Mouse (Mus musculus) forebrain, embryonic 10.5 days (tissue): ENCODE data around the gene Casp12. TPM values are rescaled to one million over a fixed set of nuclear protein-coding genes. Genes with fewer than 3 reads are reported as not detected.
"Not testable (repeated sequence)": the region's sequence is repeated elsewhere in the genome, so short reads cannot be mapped to it uniquely, and the experiment has no call there.

ENCODE experiments used
- DNase-seq: peaks from one replicate; pipeline ENCODE4 v3.0.0-alpha.2; 2017; ENCODE audit warnings: low spot score; ENCODE audit errors: extremely low spot score
- H3K27ac ChIP-seq: fragments of 300-500 bp; sonication (generic); 2 replicates; pipeline ENCODE4 v1.5.1; 2016; ENCODE audit warnings: mild to moderate bottlenecking
- H3K27me3 ChIP-seq: fragments of 300-500 bp; sonication (generic); 2 replicates; pipeline ENCODE4 v1.6.1; 2016; ENCODE audit warnings: mild to moderate bottlenecking; ENCODE audit not compliant: poor library complexity, severe bottlenecking
- H3K36me3 ChIP-seq: fragments of 300-500 bp; sonication (generic); replicated peaks from 2 replicates; pipeline ENCODE4 v1.6.1; 2016; ENCODE audit warnings: mild to moderate bottlenecking, moderate library complexity
- H3K4me1 ChIP-seq: fragments of 300-500 bp; sonication (generic); 2 replicates; pipeline ENCODE4 v1.6.1; 2016
- H3K4me3 ChIP-seq: fragments of 300-500 bp; sonication (generic); 2 replicates; pipeline ENCODE4 v1.5.1; 2016; ENCODE audit warnings: mild to moderate bottlenecking, moderate library complexity
- H3K9me3 ChIP-seq: fragments of 300-500 bp; sonication (generic); 2 replicates; pipeline ENCODE4 v1.6.1; 2016; ENCODE audit warnings: mild to moderate bottlenecking, moderate library complexity
- WGBS: fragments of 180-500 bp; shearing (Covaris S2); methylation state at CpG from one replicate; pipeline ENCODE4 v1.1.7; 2016; 5-methylcytosine and 5-hydroxymethylcytosine counted together
- polyA plus RNA-seq: library from polyadenylated mRNA; unstranded; fragments of >200 nt; fragmentation: Nextera tagmentation; extraction: Ambion mirVana; gene quantifications from 2 replicates; pipeline ENCODE4 v1.2.1, GENCODE M21; 2016

Gene Casp12
- polyA plus RNA-seq, 1 experiment from 2014 or later: not detected

DNA sequence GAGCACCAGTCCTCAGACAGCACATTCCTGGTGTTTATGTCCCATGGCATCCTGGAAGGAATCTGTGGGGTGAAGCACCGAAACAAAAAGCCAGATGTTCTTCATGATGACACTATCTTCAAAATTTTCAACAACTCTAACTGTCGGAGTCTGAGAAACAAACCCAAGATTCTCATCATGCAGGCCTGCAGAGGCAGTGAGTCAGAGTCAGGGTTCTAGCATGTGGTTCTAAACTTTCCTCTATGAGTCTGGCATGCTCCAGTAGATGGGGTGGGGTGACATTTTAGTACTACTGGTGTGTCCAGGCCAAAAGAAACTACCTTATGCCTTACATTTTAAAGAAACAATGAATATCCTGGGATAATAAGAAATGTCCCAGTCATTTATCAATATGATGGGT is 8.4 kb downstream of the Casp12 start:
- H3K4me1 ChIP-seq: no peaks in the 10 kb centered on the region
- H3K4me3 ChIP-seq: no peak overlapping the region
- DNase-seq: no peak
- no peaks in the 10 kb centered on the region for H3K27me3 ChIP-seq
- no peaks in the 10 kb centered on the region for H3K9me3 ChIP-seq
- 90% methylated on average over 2 of the region's 2 CpGs for WGBS
- no peaks in the 10 kb centered on the region for H3K36me3 ChIP-seq
- no peak overlapping the region for H3K27ac ChIP-seq

DNA sequence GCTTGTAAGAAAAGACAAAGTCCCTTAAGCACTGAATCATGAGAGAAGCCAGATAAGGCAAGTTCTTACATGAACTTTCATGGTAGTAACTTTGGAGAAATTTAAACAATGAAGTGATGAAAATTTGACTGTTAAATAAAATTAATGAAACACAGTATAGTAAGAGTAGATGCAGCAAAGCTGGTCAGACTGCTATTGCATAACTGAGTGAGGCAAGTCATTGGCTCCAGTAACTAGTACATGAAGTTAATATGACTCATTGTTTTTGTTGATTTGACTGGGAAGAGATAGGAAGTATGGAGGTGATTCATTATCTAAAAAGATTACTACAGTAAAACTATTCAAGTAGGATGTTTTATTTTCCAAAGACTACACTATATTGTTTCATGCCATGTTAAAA is 11.6 kb downstream of the Casp12 start:
- Histone ChIP-seq H3K9me3 (no peaks in the 10 kb centered on the region), H3K4me1 (no peaks in the 10 kb centered on the region), H3K36me3 (no peaks in the 10 kb centered on the region), H3K4me3 (no peak overlapping the region), H3K27ac (no peak overlapping the region), H3K27me3 (no peaks in the 10 kb centered on the region)
- DNase-seq: no peak

DNA sequence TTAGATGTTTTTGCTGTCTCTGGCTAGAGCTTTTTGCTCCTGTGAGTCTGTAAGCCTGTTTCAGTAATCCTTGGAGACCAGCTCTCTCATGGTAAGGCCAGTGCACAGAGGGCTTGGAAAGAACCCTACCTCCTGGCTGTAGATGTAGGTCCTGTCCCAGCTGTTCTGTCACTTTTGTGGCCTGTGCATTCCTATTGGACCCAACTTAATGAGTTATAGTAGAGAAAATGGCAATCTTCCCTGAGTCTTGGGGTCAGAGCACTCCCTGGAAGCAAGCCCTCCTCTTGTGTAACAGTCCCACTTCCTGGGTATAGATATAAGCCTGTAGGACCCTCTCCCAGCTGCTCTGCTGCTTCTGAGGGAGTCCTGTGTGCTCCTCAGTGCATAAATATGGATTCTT is 48.3 kb downstream of the Casp12 start:
- H3K27me3 ChIP-seq: no peaks in the 10 kb centered on the region
- DNase-seq: no peak
- H3K4me3 ChIP-seq: no peak overlapping the region
- no peaks in the 10 kb centered on the region for H3K4me1 ChIP-seq
- H3K27ac ChIP-seq: no peak overlapping the region
- H3K36me3 ChIP-seq: no peaks in the 10 kb centered on the region
- peaks cover 7% of the 10 kb centered on the region; the same call in 1 of the 2 replicates for H3K9me3 ChIP-seq

DNA sequence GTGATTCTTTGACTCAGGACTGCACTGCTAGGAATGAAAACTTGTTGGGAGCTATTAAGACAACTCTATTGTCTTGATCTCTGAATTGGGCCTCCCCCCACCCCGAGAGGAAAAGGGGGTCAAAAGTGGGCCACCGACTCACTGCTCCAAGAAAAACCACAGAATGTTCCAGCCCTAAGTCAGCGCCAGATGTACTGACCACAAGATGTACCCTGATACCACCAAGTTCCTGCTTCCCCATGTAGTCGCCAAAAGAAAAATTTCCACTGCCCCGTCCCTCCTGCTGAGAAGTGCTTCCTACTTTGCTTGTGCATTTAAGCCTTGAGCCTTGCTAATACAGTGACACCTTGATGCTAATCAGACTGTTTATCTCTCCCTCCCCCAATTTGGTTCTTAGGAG is 50.6 kb downstream of the Casp12 start:
- not testable (repeated sequence) for H3K36me3 ChIP-seq, H3K27me3 ChIP-seq, DNase-seq, H3K27ac ChIP-seq, H3K4me3 ChIP-seq, H3K9me3 ChIP-seq, H3K4me1 ChIP-seq
- 94% methylated on average over 5 of the region's 5 CpGs for WGBS

DNA sequence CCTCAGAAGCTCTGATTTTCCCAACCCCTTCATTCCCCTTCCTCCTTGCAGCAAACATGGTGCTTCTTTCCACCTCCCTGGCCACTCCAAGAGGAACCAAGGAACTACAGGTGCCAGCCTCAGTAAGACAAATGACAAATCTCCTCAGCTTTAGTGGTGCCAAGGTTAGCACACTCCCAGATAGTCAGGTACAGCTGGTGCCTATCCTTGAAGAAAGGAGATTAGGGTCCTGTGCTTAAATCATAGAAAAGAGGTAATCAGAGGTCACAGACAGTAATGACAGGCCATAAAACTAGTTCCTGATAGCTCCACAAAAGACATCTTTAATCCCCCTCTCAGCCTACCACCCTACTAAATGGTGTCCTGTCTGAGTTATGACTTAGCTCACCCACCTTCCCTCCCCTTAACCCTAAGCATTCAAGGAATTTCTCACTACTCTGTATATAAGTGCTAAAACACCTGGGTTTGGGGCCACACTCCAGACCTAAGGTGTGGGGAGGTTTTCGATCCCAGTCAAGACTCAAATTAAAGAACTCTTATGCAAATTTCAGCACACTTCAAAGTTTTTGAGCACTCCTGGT is 65.8 kb downstream of the Casp12 start:
- WGBS: 86% methylated on average over 1 of the region's 1 CpGs
- Histone ChIP-seq H3K36me3 (no peaks in the 10 kb centered on the region), H3K27me3 (no peaks in the 10 kb centered on the region), H3K27ac (no peak overlapping the region), H3K9me3 (no peaks in the 10 kb centered on the region), H3K4me1 (peaks cover 9% of the 10 kb centered on the region), H3K4me3 (no peak overlapping the region)
- no peak for DNase-seq

DNA sequence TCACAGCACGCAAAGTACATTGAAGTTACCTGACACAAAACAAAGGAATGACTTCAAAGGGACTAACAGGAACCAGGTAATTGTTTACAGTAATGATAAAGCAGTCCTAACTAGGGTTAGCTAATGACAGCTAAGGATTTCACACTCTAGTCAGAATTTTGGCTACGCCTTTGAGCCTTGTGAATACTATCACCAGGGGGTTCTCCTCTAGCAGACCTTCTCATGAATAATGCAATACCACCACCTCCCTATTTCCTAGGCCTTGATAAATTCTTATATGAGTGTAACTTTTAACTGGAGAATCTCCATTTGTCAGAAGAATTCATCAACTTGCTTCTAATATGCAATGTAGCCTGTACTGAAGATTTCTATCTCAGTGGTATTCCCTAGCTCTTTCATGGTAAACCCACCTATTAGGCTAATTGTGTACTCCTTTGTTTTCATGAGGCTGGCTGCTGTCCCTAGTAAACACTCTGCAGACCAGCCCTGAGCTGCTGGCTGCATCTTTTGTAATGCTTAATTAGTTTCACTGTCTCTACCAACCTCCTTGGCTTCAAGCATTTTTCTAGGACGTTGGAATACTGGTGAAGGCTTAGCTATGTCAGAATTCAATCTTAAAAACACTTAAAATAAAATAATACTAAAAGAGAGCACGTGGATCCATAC is 67.3 kb downstream of the Casp12 start:
- no peak overlapping the region for H3K27ac ChIP-seq
- no peaks in the 10 kb centered on the region for H3K9me3 ChIP-seq
- no peaks in the 10 kb centered on the region for H3K36me3 ChIP-seq
- DNase-seq: no peak
- peaks cover 9% of the 10 kb centered on the region for H3K4me1 ChIP-seq
- H3K4me3 ChIP-seq: no peak overlapping the region
- H3K27me3 ChIP-seq: no peaks in the 10 kb centered on the region
- WGBS: 30% methylated on average over 4 of the region's 4 CpGs

DNA sequence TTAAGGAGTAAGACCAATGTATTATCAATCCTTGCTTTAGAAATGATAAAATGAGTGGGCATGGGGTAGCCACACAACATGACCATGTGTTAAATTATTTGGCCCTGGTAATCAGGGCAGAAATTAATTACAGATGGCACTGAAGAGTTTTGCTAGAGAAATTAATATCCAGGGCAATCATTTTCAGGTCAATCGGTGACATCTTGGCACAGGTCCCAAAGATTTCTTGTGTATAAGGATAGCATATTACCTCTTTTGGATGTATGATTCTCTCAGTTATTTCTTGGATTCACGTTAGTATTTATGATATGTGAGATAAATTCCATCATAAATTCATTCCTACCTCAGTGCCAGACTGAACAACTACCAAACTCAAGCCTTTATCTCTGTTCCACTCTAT is 72.6 kb downstream of the Casp12 start:
- no peaks in the 10 kb centered on the region for H3K9me3 ChIP-seq
- H3K36me3 ChIP-seq: no peaks in the 10 kb centered on the region
- no peak overlapping the region for H3K4me3 ChIP-seq
- no peak for DNase-seq
- WGBS: 81% methylated on average over 2 of the region's 2 CpGs
- H3K27ac ChIP-seq: no peak overlapping the region
- H3K4me1 ChIP-seq: peaks cover under 1% of the 10 kb centered on the region; the same call in 1 of the 2 replicates
- no peaks in the 10 kb centered on the region for H3K27me3 ChIP-seq

Other genes with a start within 250 kb of the Casp12 start
- gene Casp1, start 46.9 kb upstream of the Casp12 start, polyA plus RNA-seq: 0.25 and 0.33 TPM in 2 replicates
- gene Casp4, start 36.6 kb upstream of the Casp12 start, polyA plus RNA-seq: not detected in 2 replicates